Mouse (Mus musculus) liver, adult 2 months (tissue): ENCODE data around the gene Drd4.

ENCODE experiments used
- CTCF ChIP-seq: fragments of 200-500 bp; IDR thresholded peaks from 2 replicates; pipeline ENCODE4 v1.5.1; 2011; ENCODE audit warnings: low read depth, low read length, control low read depth
- POLR2A ChIP-seq: fragments of 200-500 bp; IDR thresholded peaks from 2 replicates; pipeline ENCODE4 v1.6.1; 2011; ENCODE audit warnings: low read length, control low read depth; ENCODE audit not compliant: insufficient read depth; ENCODE audit errors: extremely low read depth

DNA sequence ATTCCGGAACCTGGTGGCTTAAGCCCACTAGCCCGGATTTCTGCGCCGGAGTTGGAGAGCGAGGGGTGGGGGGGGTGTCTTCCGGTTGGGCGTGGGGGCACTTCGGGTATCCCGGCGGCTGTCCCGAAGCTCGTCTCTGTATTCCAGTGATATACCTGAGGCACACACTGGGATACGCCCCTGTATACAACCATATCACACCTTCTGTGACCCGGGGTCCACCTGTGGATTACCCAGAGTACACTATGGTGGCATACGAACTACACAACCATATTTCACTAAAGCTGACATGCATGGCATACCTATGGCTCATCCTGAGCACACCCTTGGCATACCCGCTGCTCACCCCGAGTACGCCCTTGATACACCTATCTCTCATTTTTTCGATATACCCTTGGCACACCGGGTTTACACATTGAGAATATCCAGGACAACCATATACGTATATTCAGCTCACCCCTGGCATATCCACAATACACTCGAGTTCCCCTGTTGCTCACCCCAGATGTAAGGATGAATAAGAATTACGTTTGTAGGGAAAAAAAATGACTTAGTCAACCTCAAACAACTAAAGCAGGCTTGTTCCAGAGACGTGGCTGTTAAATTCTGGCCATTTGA lies 36.7 kb downstream of the Drd4 start:
- TF ChIP-seq POLR2A (no peak), CTCF (no peak)
